Mouse (Mus musculus) left cerebral cortex, postnatal 25 days (tissue): ENCODE data around the gene Dcaf17. TPM values are rescaled to one million over a fixed set of nuclear protein-coding genes. Genes with fewer than 3 reads are reported as not detected.

Experiments used
- total RNA-seq, 2 experiments: library from RNA; stranded (reverse); gene quantifications; 2 replicates each; pipeline ENCODE4 v1.2.3; 2021

The Dcaf17 gene
- total RNA-seq, 2 experiments from 2014 or later: 11.6 to 16.9 TPM

Other genes with a start within 250 kb of the Dcaf17 start
- gene Tlk1, start 229.6 kb upstream of the Dcaf17 start, total RNA-seq: 10 to 100 TPM; 88.5 to 98.9 TPM
- 10 to 100 TPM; 12.6 to 13.6 TPM for gene Mettl8, start 255 bp downstream of the Dcaf17 start, total RNA-seq
- 1 to 10 TPM; 2.0 to 2.2 TPM for gene Cybrd1, start 62.6 kb downstream of the Dcaf17 start, total RNA-seq
- gene Dync1i2, start 156.4 kb downstream of the Dcaf17 start, total RNA-seq: 100 to 1,000 TPM; 134 to 135 TPM